Mouse (Mus musculus) small intestine, adult 2 months (tissue): ENCODE measurements around the gene Nlrc3. TPM values are rescaled to one million over a fixed set of nuclear protein-coding genes. Genes with fewer than 3 reads are reported as not detected.

ENCODE experiments used
- H3K27ac ChIP-seq: fragments of 200-500 bp; 2 replicates; pipeline ENCODE4 v1.5.1; 2012; ENCODE audit warnings: low read depth, low read length, control low read depth, inconsistent platforms; ENCODE audit not compliant: insufficient read depth
- H3K27me3 ChIP-seq: fragments of 200-500 bp; 2 replicates; pipeline ENCODE4 v1.6.1; 2012; ENCODE audit warnings: mild to moderate bottlenecking, moderate library complexity, low read length, inconsistent platforms; ENCODE audit not compliant: control insufficient read depth, insufficient read depth
- H3K36me3 ChIP-seq: fragments of 200-500 bp; 2 replicates; pipeline ENCODE4 v1.6.1; 2012; ENCODE audit warnings: mild to moderate bottlenecking, low read length, control low read depth, inconsistent platforms; ENCODE audit not compliant: control insufficient read depth, insufficient read depth
- H3K4me1 ChIP-seq: fragments of 200-500 bp; 2 replicates; pipeline ENCODE4 v1.6.1; 2012; ENCODE audit warnings: low read length, inconsistent platforms, mixed read lengths; ENCODE audit not compliant: control insufficient read depth, insufficient read depth, insufficient read length
- H3K4me3 ChIP-seq: fragments of 200-500 bp; 2 replicates; pipeline ENCODE4 v1.5.1; 2012; ENCODE audit warnings: low read depth, mild to moderate bottlenecking, control low read depth, inconsistent platforms, low read length, moderate library complexity
- CTCF ChIP-seq: fragments of 200-500 bp; IDR thresholded peaks from 2 replicates; pipeline ENCODE4 v1.5.1; 2012; ENCODE audit warnings: low read depth, mild to moderate bottlenecking, control low read depth, inconsistent platforms, low read length, moderate library complexity, mixed read lengths; ENCODE audit not compliant: insufficient replicate concordance, insufficient read length; ENCODE audit errors: extremely low read depth
- POLR2A ChIP-seq: fragments of 200-500 bp; IDR thresholded peaks from 2 replicates; pipeline ENCODE4 v1.6.1; 2012; ENCODE audit warnings: low read depth, mild to moderate bottlenecking, control low read depth, inconsistent platforms, low read length, moderate library complexity
- WGBS: fragments of 180-500 bp; shearing (Covaris S2); methylation state at CpG from one replicate; pipeline ENCODE4 v1.1.7; 2018; 5-methylcytosine and 5-hydroxymethylcytosine counted together
- polyA plus RNA-seq: library from polyadenylated mRNA; depleted of rRNA; stranded (reverse); fragments of >200 nt; gene quantifications from 2 replicates; pipeline ENCODE4 v1.2.3, GENCODE M21; 2012

The Nlrc3 gene
- polyA plus RNA-seq, 1 experiment, result 9.9 TPM

- Histone ChIP-seq H3K27ac (no peak overlapping the region), H3K4me3 (no peak overlapping the region), H3K27me3 (no peaks in the 10 kb centered on the region), H3K4me1 (peaks cover 7% of the 10 kb centered on the region; the same call in 1 of the 2 replicates), H3K36me3 (no peaks in the 10 kb centered on the region)
- WGBS, result 66% methylated on average over 3 of the region's 3 CpGs
- no peak for TF ChIP-seq CTCF
- TF ChIP-seq POLR2A, result no peak
Observed at GRCm38 (mm10) chr16:3965534-3965933, 10.9 kb downstream of the Nlrc3 start.

GRCm38 (mm10) chr16:3964990-3965389 lies 11.4 kb downstream of the Nlrc3 start:
- Histone ChIP-seq H3K4me3 (no peak overlapping the region), H3K4me1 (peaks cover 7% of the 10 kb centered on the region; the same call in 1 of the 2 replicates), H3K36me3 (no peaks in the 10 kb centered on the region), H3K27me3 (no peaks in the 10 kb centered on the region), H3K27ac (no peak overlapping the region)
- TF ChIP-seq CTCF, result no peak
- TF ChIP-seq POLR2A, result no peak
- WGBS, result 42% methylated on average over 10 of the region's 10 CpGs

- Histone ChIP-seq H3K27ac (no peak overlapping the region), H3K4me3 (no peak overlapping the region), H3K36me3 (no peaks in the 10 kb centered on the region), H3K27me3 (no peaks in the 10 kb centered on the region), H3K4me1 (no peaks in the 10 kb centered on the region; the same call in 1 of the 2 replicates)
- WGBS, result 77% methylated on average over 2 of the region's 2 CpGs
- no peak for TF ChIP-seq CTCF
Observed at GRCm38 (mm10) chr16:3959261-3959660, 17.2 kb downstream of the Nlrc3 start.

- Histone ChIP-seq H3K4me1 (no peaks in the 10 kb centered on the region; the same call in 1 of the 2 replicates), H3K27me3 (no peaks in the 10 kb centered on the region), H3K4me3 (no peak overlapping the region), H3K27ac (no peak overlapping the region), H3K36me3 (no peaks in the 10 kb centered on the region)
- TF ChIP-seq POLR2A (no peak), CTCF (no peak)
- 49% methylated on average over 6 of the region's 6 CpGs for WGBS
Observed at GRCm38 (mm10) chr16:3956369-3956768, 20.1 kb downstream of the Nlrc3 start.

- TF ChIP-seq CTCF (no peak), POLR2A (no peak)
- no peaks in the 10 kb centered on the region for H3K36me3 ChIP-seq
- H3K27ac ChIP-seq, result no peak overlapping the region
- H3K4me3 ChIP-seq, result no peak overlapping the region
- H3K27me3 ChIP-seq, result no peaks in the 10 kb centered on the region
- WGBS, result 87% methylated on average over 1 of the region's 1 CpGs
- no peaks in the 10 kb centered on the region; the same call in 1 of the 2 replicates for H3K4me1 ChIP-seq
Observed at GRCm38 (mm10) chr16:3951141-3951540, 25.3 kb downstream of the Nlrc3 start.

GRCm38 (mm10) chr16:3934701-3935100 lies 41.7 kb downstream of the Nlrc3 start:
- no peaks in the 10 kb centered on the region for H3K4me1 ChIP-seq
- no peaks in the 10 kb centered on the region for H3K27me3 ChIP-seq
- peaks cover 22% of the 10 kb centered on the region for H3K36me3 ChIP-seq
- 78% methylated on average over 4 of the region's 4 CpGs for WGBS
- H3K27ac ChIP-seq, result no peak overlapping the region
- TF ChIP-seq CTCF (no peak), POLR2A (no peak)
- no peak overlapping the region for H3K4me3 ChIP-seq

- no peaks in the 10 kb centered on the region for H3K4me1 ChIP-seq
- H3K27ac ChIP-seq, result no peak overlapping the region
- 90% methylated on average over 1 of the region's 1 CpGs for WGBS
- TF ChIP-seq CTCF (no peak), POLR2A (no peak)
- H3K36me3 ChIP-seq, result peaks cover 22% of the 10 kb centered on the region
- H3K27me3 ChIP-seq, result no peaks in the 10 kb centered on the region
- no peak overlapping the region for H3K4me3 ChIP-seq
Observed at GRCm38 (mm10) chr16:3934091-3934490, 42.3 kb downstream of the Nlrc3 start.

- WGBS, result 93% methylated on average over 6 of the region's 6 CpGs
- TF ChIP-seq POLR2A, result no peak
- TF ChIP-seq CTCF, result no peak
- Histone ChIP-seq H3K27ac (no peak overlapping the region), H3K36me3 (peaks cover 20% of the 10 kb centered on the region), H3K27me3 (no peaks in the 10 kb centered on the region), H3K4me1 (no peaks in the 10 kb centered on the region), H3K4me3 (no peak overlapping the region)
Observed at GRCm38 (mm10) chr16:3933536-3933935, 42.9 kb downstream of the Nlrc3 start.
